Comparison of ENCODE assay signal across 8 mouse cellular contexts in the genomic region with DNA sequence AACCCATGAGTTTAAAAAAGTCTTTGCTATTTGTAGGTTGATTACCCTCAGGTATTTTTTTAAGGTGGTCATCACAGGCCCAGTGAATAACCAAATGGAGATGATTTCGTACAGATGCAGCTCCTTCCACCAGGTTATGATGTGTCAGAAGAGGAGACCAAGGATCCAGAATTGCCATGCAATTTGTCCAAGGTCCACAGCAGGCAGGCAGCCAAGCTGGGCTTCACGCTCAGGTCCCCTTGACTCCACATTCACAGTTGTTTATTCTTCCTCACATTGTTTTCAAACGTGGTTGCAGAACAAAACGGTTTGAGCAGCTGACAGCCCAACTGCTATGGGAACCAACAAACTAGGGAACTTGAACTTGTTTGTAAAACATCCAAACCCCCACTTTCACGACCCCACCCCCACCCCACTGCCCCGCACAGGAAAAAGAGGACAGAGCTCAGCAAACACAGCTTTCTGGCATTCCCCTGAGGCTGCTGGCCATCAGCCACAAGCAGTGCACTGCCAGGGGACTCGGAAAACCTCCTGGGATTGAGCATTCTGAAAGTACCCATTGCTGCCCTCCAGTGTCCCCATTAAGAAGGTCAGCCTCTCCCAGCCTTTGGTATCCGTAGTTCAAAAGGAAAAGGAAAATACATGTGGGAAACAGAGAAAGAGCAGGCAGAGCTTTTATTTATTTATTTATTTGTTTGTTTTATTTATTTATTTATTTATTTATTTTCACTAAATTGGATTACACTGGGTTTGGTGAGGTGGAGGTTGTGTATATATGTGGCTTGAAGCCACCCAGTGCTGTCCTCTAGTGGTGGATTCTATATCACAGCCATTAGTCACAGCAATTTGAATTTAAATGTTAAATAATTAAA. TPM values are rescaled to one million over a fixed set of nuclear protein-coding genes. Genes with fewer than 3 reads are reported as not detected.
DNase-seq lines count a peak whose midpoint lies in the region; ATAC-seq and TF ChIP-seq lines count a peak whose summit lies in the region.

No protein-coding gene starts in this region.

- WGBS in heart, embryonic 16.5 days, result 26% methylated on average over 8 of the region's 8 CpGs
- whole genome bisulfite sequencing in midbrain, embryonic 16.5 days, result 31% methylated on average over 8 of the region's 8 CpGs

- no peak overlapping the region for H3K9ac ChIP-seq in heart, embryonic 16.5 days (ENCODE audit: low read length)
- H3K9ac ChIP-seq in midbrain, embryonic 16.5 days (ENCODE audit: low read depth, low read length), result no peak overlapping the region

- no peaks in the 10 kb centered on the region for H3K9me3 ChIP-seq in heart, embryonic 16.5 days (replicated peaks; ENCODE audit: control insufficient read depth, low read length)
- no peaks in the 10 kb centered on the region for H3K9me3 ChIP-seq in midbrain, embryonic 16.5 days (replicated peaks; ENCODE audit: control insufficient read depth, low read length, poor library complexity, severe bottlenecking)

- no peaks in the 10 kb centered on the region for H3K36me3 ChIP-seq in heart, embryonic 16.5 days (ENCODE audit: control insufficient read depth, insufficient read depth)
- H3K36me3 ChIP-seq in midbrain, embryonic 16.5 days (ENCODE audit: control insufficient read depth, insufficient read depth, low read length), result no peaks in the 10 kb centered on the region

- DNase-seq in frontal cortex, postnatal 25 days (ENCODE audit: low spot score in 2 of 2), result no peak
- DNase-seq in B cell, adult 2 months, result peak; percentile 32 to 37
- peak; percentile 41 for DNase-seq in cerebellum, adult 9-11 months
- peak; percentile 59 to 68 for DNase-seq in layer of hippocampus, adult 2 months (ENCODE audit: low spot score in 2 of 2)

- no peak overlapping the region for H3K27ac ChIP-seq in heart, embryonic 16.5 days (ENCODE audit: low read length)
- no peak overlapping the region for H3K27ac ChIP-seq in layer of hippocampus, adult 2 months
- H3K27ac ChIP-seq in midbrain, embryonic 16.5 days (ENCODE audit: low read length), result no peak overlapping the region

- no peaks in the 10 kb centered on the region for H3K4me1 ChIP-seq in heart, embryonic 16.5 days (ENCODE audit: control insufficient read depth, insufficient read depth, low read length)
- H3K4me1 ChIP-seq in midbrain, embryonic 16.5 days (ENCODE audit: control insufficient read depth, insufficient read depth, low read length), result no peaks in the 10 kb centered on the region

- H3K4me3 ChIP-seq in heart, embryonic 16.5 days (ENCODE audit: low read length), result no peak overlapping the region
- H3K4me3 ChIP-seq in layer of hippocampus, adult 2 months, result no peak overlapping the region
- H3K4me3 ChIP-seq in midbrain, embryonic 16.5 days (ENCODE audit: low read depth, low read length), result no peak overlapping the region

- peak overlapping the region; percentile 31 for H3K4me2 ChIP-seq in heart, embryonic 16.5 days (ENCODE audit: low read depth, low read length)
- H3K4me2 ChIP-seq in midbrain, embryonic 16.5 days (ENCODE audit: low read length), result no peak overlapping the region

- H3K27me3 ChIP-seq in heart, embryonic 16.5 days (ENCODE audit: control insufficient read depth, insufficient read depth, low read length), result no peaks in the 10 kb centered on the region
- no peaks in the 10 kb centered on the region for H3K27me3 ChIP-seq in midbrain, embryonic 16.5 days (ENCODE audit: control insufficient read depth, insufficient read depth, low read depth, low read length)

- TF ChIP-seq CTCF in layer of hippocampus, adult 2 months (conservative IDR thresholded peaks at IDR 0.05), result peak; percentile 92

- 0 out of 2 replicates have a peak, but pooled peaks have one; percentile 38 for ATAC-seq in frontal cortex, adult (ENCODE audit: low TSS enrichment)
- no peak for ATAC-seq in heart, embryonic 16.5 days (replicated peaks; ENCODE audit: extremely low read depth, insufficient read depth, low FRiP score)
- ATAC-seq in midbrain, embryonic 16.5 days, result peak; percentile 71; the same call in 1 of the 2 replicates
- no peak for ATAC-seq in megakaryocyte-erythroid progenitor cell, adult 5-6 weeks (replicated peaks; ENCODE audit: low FRiP score, low TSS enrichment, poor library complexity, severe bottlenecking)

RNA-seq across cellular contexts. Expression of gene Cdh5, which starts 24.6 kb away (rescaled TPM):
- 48.8 and 51.0 TPM in 2 replicates for polyA plus RNA-seq in heart, embryonic 16.5 days (2015; fragmentation: Nextera tagmentation; extraction: Ambion mirVana)
- 10 to 100 TPM in 1 of 2 experiments, 1 to 10 TPM in 1; 9.1 to 11.6 TPM for total RNA-seq in layer of hippocampus, adult 2 months (2021)
- 9.5 and 11.4 TPM in 2 replicates for polyA plus RNA-seq in midbrain, embryonic 16.5 days (2015; fragmentation: Nextera tagmentation; extraction: Ambion mirVana)
- total RNA-seq in megakaryocyte-erythroid progenitor cell, adult 5-6 weeks (2014; fragmentation: Nextera tagmentation), result not detected in 2 replicates
- total RNA-seq in megakaryocyte-erythroid progenitor cell, adult 5-6 weeks (2017), result not detected in 2 replicates

Comparison
In these comparisons a context has a peak if more than half of its experiments do, and no peak if none do; other contexts are left out.
1. ATAC-seq: peak in frontal cortex, adult (single experiment) and midbrain, embryonic 16.5 days (single experiment); none in heart, embryonic 16.5 days (single experiment) and megakaryocyte-erythroid progenitor cell, adult 5-6 weeks (single experiment).
2. DNase-seq: peak in B cell, adult 2 months (2 of 2), cerebellum, adult 9-11 months (single experiment) and layer of hippocampus, adult 2 months (2 of 2); none in frontal cortex, postnatal 25 days (0 of 2).
3. RNA of gene Cdh5, which starts 24.6 kb away (total RNA-seq): 9.1 to 11.6 TPM in layer of hippocampus, adult 2 months; not detected in megakaryocyte-erythroid progenitor cell, adult 5-6 weeks; every median in the first group is over 4 times any median in the second.